Mouse (Mus musculus) liver, embryonic 13.5 days (tissue): ENCODE results near the gene Rpl38. TPM values are rescaled to one million over a fixed set of nuclear protein-coding genes. Genes with fewer than 3 reads are reported as not detected.

Source experiments
- ATAC-seq: fragments of 200-750 bp; cut with Nextera tagmentation; 2 replicates; pipeline ENCODE4 v1.8.0; 2017; ENCODE audit warnings: low read depth, mild to moderate bottlenecking, moderate number of reproducible peaks, moderate library complexity
- DNase-seq: peaks from one replicate; pipeline ENCODE4 v3.0.0; 2022
- H3K27ac ChIP-seq: fragments of 300-500 bp; sonication (generic); 2 replicates; pipeline ENCODE4 v1.5.1; 2015; ENCODE audit warnings: moderate library complexity, mild to moderate bottlenecking, inconsistent platforms
- H3K27me3 ChIP-seq: fragments of 300-500 bp; sonication (generic); 2 replicates; pipeline ENCODE4 v1.6.1; 2015; ENCODE audit warnings: mild to moderate bottlenecking, inconsistent platforms
- H3K36me3 ChIP-seq: fragments of 300-500 bp; sonication (generic); 2 replicates; pipeline ENCODE4 v1.6.1; 2015; ENCODE audit warnings: mild to moderate bottlenecking, inconsistent platforms
- H3K4me1 ChIP-seq: fragments of 300-500 bp; sonication (generic); replicated peaks from 2 replicates; pipeline ENCODE4 v1.6.1; 2015; ENCODE audit warnings: inconsistent platforms
- H3K4me2 ChIP-seq: fragments of 300-500 bp; sonication (generic); 2 replicates; pipeline ENCODE4 v1.6.1; 2015; ENCODE audit warnings: inconsistent platforms, mild to moderate bottlenecking, moderate library complexity
- H3K4me3 ChIP-seq: fragments of 300-500 bp; sonication (generic); replicated peaks from 2 replicates; pipeline ENCODE4 v1.5.1; 2015; ENCODE audit warnings: mild to moderate bottlenecking, inconsistent platforms
- H3K9ac ChIP-seq: fragments of 300-500 bp; sonication (generic); 2 replicates; pipeline ENCODE4 v1.6.1; 2015; ENCODE audit warnings: mild to moderate bottlenecking, inconsistent platforms
- H3K9me3 ChIP-seq: fragments of 300-500 bp; sonication (generic); replicated peaks from 2 replicates; pipeline ENCODE4 v1.6.1; 2016; ENCODE audit warnings: inconsistent platforms
- WGBS: fragments of 180-500 bp; shearing (Covaris S2); methylation state at CpG from one replicate; pipeline ENCODE4 v1.1.7; 2015; ENCODE audit not compliant: insufficient replicate concordance; 5-methylcytosine and 5-hydroxymethylcytosine counted together
- polyA plus RNA-seq: library from polyadenylated mRNA; unstranded; fragments of >200 nt; fragmentation: Nextera tagmentation; extraction: Ambion mirVana; gene quantifications from 2 replicates; pipeline ENCODE4 v1.2.1, GENCODE M21; 2015

Gene Rpl38
- polyA plus RNA-seq, result 1,120 and 1,164 TPM in 2 replicates

GRCm38 (mm10) chr11:114668301-114668710 is at the start of gene Rpl38:
Gene Rpl38 (plus strand): TSS chr11:114668524.
- Histone ChIP-seq H3K4me1 (peaks cover 46% of the 10 kb centered on the region), H3K36me3 (peaks cover 38% of the 10 kb centered on the region), H3K9me3 (no peaks in the 10 kb centered on the region), H3K27me3 (peaks cover 5% of the 10 kb centered on the region; the same call in 1 of the 2 replicates), H3K27ac (peak within 1 kb of the TSS; percentile 86), H3K4me3 (peak within 1 kb of the TSS; percentile 92), H3K4me2 (peak within 1 kb of the TSS; percentile 92), H3K9ac (peak within 1 kb of the TSS; percentile 94)
- WGBS, result under 1% methylated on average over 21 of the region's 21 CpGs
- ATAC-seq, result peak; percentile 82
- DNase-seq, result peak; percentile 88

GRCm38 (mm10) chr11:114618697-114619417 is 49.5 kb upstream of the Rpl38 start:
- H3K4me3 ChIP-seq, result no peak overlapping the region
- WGBS, result 40% methylated on average over 17 of the region's 17 CpGs
- DNase-seq (no peak), ATAC-seq (no peak)
- H3K27ac ChIP-seq, result no peak overlapping the region
- H3K9ac ChIP-seq, result no peak overlapping the region
- H3K9me3 ChIP-seq, result no peaks in the 10 kb centered on the region
- H3K4me2 ChIP-seq, result no peak overlapping the region
- no peaks in the 10 kb centered on the region for H3K36me3 ChIP-seq
- H3K27me3 ChIP-seq, result no peaks in the 10 kb centered on the region
- no peaks in the 10 kb centered on the region for H3K4me1 ChIP-seq

- DNase-seq (no peak), ATAC-seq (no peak)
- Histone ChIP-seq H3K36me3 (no peaks in the 10 kb centered on the region), H3K4me1 (no peaks in the 10 kb centered on the region), H3K27ac (no peak overlapping the region), H3K4me3 (no peak overlapping the region), H3K27me3 (no peaks in the 10 kb centered on the region), H3K9me3 (no peaks in the 10 kb centered on the region), H3K9ac (no peak overlapping the region), H3K4me2 (no peak overlapping the region)
- 77% methylated on average over 13 of the region's 13 CpGs for WGBS
Measured at GRCm38 (mm10) chr11:114626071-114626690, 42.1 kb upstream of the Rpl38 start.

- ATAC-seq (no peak), DNase-seq (no peak)
- no peaks in the 10 kb centered on the region for H3K4me1 ChIP-seq
- H3K27ac ChIP-seq, result no peak overlapping the region
- H3K9me3 ChIP-seq, result no peaks in the 10 kb centered on the region
- H3K4me2 ChIP-seq, result no peak overlapping the region
- no peaks in the 10 kb centered on the region for H3K36me3 ChIP-seq
- H3K4me3 ChIP-seq, result no peak overlapping the region
- no peak overlapping the region for H3K9ac ChIP-seq
- no peaks in the 10 kb centered on the region for H3K27me3 ChIP-seq
- 49% methylated on average over 5 of the region's 6 CpGs for WGBS
Measured at GRCm38 (mm10) chr11:114627036-114627435, 41.3 kb upstream of the Rpl38 start.

- 65% methylated on average over 12 of the region's 12 CpGs for WGBS
- Histone ChIP-seq H3K4me3 (no peak overlapping the region), H3K36me3 (no peaks in the 10 kb centered on the region), H3K27me3 (no peaks in the 10 kb centered on the region), H3K9me3 (no peaks in the 10 kb centered on the region), H3K4me1 (no peaks in the 10 kb centered on the region), H3K9ac (no peak overlapping the region), H3K27ac (no peak overlapping the region), H3K4me2 (no peak overlapping the region)
- ATAC-seq (no peak), DNase-seq (no peak)
Measured at GRCm38 (mm10) chr11:114628032-114628431, 40.3 kb upstream of the Rpl38 start.

- no peak overlapping the region for H3K4me3 ChIP-seq
- H3K4me2 ChIP-seq, result no peak overlapping the region
- no peaks in the 10 kb centered on the region for H3K9me3 ChIP-seq
- 66% methylated on average over 5 of the region's 5 CpGs for WGBS
- ATAC-seq (no peak), DNase-seq (no peak)
- no peaks in the 10 kb centered on the region for H3K4me1 ChIP-seq
- no peak overlapping the region for H3K9ac ChIP-seq
- no peak overlapping the region for H3K27ac ChIP-seq
- no peaks in the 10 kb centered on the region for H3K36me3 ChIP-seq
- H3K27me3 ChIP-seq, result peaks cover 1% of the 10 kb centered on the region
Measured at GRCm38 (mm10) chr11:114630044-114630443, 38.3 kb upstream of the Rpl38 start.

GRCm38 (mm10) chr11:114632266-114632665 is 36.1 kb upstream of the Rpl38 start:
- Histone ChIP-seq H3K4me1 (no peaks in the 10 kb centered on the region), H3K4me3 (no peak overlapping the region), H3K36me3 (no peaks in the 10 kb centered on the region), H3K4me2 (no peak overlapping the region), H3K27me3 (peaks cover 15% of the 10 kb centered on the region), H3K9me3 (no peaks in the 10 kb centered on the region), H3K9ac (no peak overlapping the region), H3K27ac (no peak overlapping the region)
- DNase-seq (no peak), ATAC-seq (no peak)
- 56% methylated on average over 8 of the region's 8 CpGs for WGBS

GRCm38 (mm10) chr11:114636292-114636691 is 32.0 kb upstream of the Rpl38 start:
- H3K4me2 ChIP-seq, result no peak overlapping the region
- no peaks in the 10 kb centered on the region for H3K36me3 ChIP-seq
- peak; percentile 37 for DNase-seq
- H3K27me3 ChIP-seq, result peaks cover 46% of the 10 kb centered on the region
- no peak for ATAC-seq
- no peak overlapping the region for H3K9ac ChIP-seq
- no peaks in the 10 kb centered on the region for H3K9me3 ChIP-seq
- WGBS, result under 1% methylated on average over 6 of the region's 6 CpGs
- no peak overlapping the region for H3K4me3 ChIP-seq
- H3K27ac ChIP-seq, result no peak overlapping the region
- peaks cover 5% of the 10 kb centered on the region; the same call in 1 of the 2 replicates for H3K4me1 ChIP-seq

GRCm38 (mm10) chr11:114636727-114637505 is 31.4 kb upstream of the Rpl38 start:
- Histone ChIP-seq H3K9ac (no peak overlapping the region), H3K4me1 (peaks cover 5% of the 10 kb centered on the region; the same call in 1 of the 2 replicates), H3K27me3 (peaks cover 52% of the 10 kb centered on the region), H3K27ac (no peak overlapping the region), H3K9me3 (no peaks in the 10 kb centered on the region), H3K36me3 (no peaks in the 10 kb centered on the region), H3K4me3 (no peak overlapping the region), H3K4me2 (no peak overlapping the region)
- DNase-seq (no peak), ATAC-seq (no peak)
- 57% methylated on average over 35 of the region's 35 CpGs for WGBS

GRCm38 (mm10) chr11:114638647-114639290 is 29.6 kb upstream of the Rpl38 start:
- Histone ChIP-seq H3K9me3 (no peaks in the 10 kb centered on the region), H3K27me3 (peaks cover 54% of the 10 kb centered on the region), H3K36me3 (no peaks in the 10 kb centered on the region), H3K4me3 (no peak overlapping the region), H3K9ac (no peak overlapping the region), H3K4me2 (no peak overlapping the region), H3K27ac (no peak overlapping the region), H3K4me1 (peaks cover 5% of the 10 kb centered on the region; the same call in 1 of the 2 replicates)
- ATAC-seq, result no peak
- WGBS, result 63% methylated on average over 10 of the region's 10 CpGs
- no peak for DNase-seq

- H3K27ac ChIP-seq, result no peak overlapping the region
- peaks cover 54% of the 10 kb centered on the region for H3K27me3 ChIP-seq
- H3K4me3 ChIP-seq, result no peak overlapping the region
- 17% methylated on average over 19 of the region's 19 CpGs for WGBS
- H3K9me3 ChIP-seq, result no peaks in the 10 kb centered on the region
- ATAC-seq, result no peak
- DNase-seq, result no peak
- H3K36me3 ChIP-seq, result no peaks in the 10 kb centered on the region
- H3K4me1 ChIP-seq, result peaks cover 5% of the 10 kb centered on the region; the same call in 1 of the 2 replicates
- H3K9ac ChIP-seq, result no peak overlapping the region
- H3K4me2 ChIP-seq, result peak overlapping the region; percentile 35
Measured at GRCm38 (mm10) chr11:114639681-114640103, 28.6 kb upstream of the Rpl38 start.
